Mouse (Mus musculus): ENCODE measurements around the gene Lrrc41.

DNA sequence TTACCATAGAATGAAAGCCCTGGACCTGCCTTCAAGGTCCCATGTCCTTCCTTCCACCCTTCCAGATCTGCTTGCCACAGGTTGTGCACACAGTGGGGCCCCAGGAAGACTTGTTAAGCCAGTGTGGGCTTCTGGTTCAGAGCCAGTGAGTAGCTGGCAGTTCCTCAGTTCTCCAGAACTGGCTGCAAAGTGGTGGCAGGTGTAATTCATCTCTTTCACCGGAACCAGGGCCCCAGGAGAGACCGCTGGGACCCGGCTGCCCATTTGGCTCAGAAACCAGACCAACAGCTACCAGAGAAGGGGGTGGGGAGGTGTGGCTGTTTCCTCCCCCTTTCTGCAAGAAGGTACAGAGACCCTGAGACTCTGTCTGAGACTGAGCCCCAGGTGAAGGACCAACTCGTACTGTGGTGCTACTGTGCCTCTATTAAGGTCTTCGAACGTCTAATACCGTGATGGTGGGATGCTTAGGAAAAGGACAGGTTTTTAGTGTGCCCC lies 68.3 kb downstream of the Lrrc41 start:
- TF ChIP-seq POLR2A (IDR thresholded peaks at IDR 0.05; ENCODE audit: insufficient read depth, low read depth, low read length) = no peak
- TF ChIP-seq CTCF (IDR thresholded peaks at IDR 0.05; ENCODE audit: insufficient read depth, low read depth, low read length) = no peak
